Mouse (Mus musculus) embryonic facial prominence, embryonic 12.5 days (tissue): ENCODE data around the gene Spns1. TPM values are rescaled to one million over a fixed set of nuclear protein-coding genes. Genes with fewer than 3 reads are reported as not detected.
"Not testable (repeated sequence)": the region's sequence is repeated elsewhere in the genome, so short reads cannot be mapped to it uniquely, and the experiment has no call there.

ENCODE experiments used
- ATAC-seq: fragments of 200-750 bp; cut with Nextera tagmentation; 2 replicates; pipeline ENCODE4 v1.8.0; 2017; ENCODE audit not compliant: insufficient number of reproducible peaks, insufficient read depth, low FRiP score, low TSS enrichment
- H3K27ac ChIP-seq: fragments of 300-500 bp; sonication (generic); 2 replicates; pipeline ENCODE4 v1.5.1; 2016; ENCODE audit warnings: mild to moderate bottlenecking
- H3K27me3 ChIP-seq: fragments of 300-500 bp; sonication (generic); 2 replicates; pipeline ENCODE4 v1.6.1; 2016; ENCODE audit warnings: mild to moderate bottlenecking, moderate library complexity
- H3K36me3 ChIP-seq: fragments of 300-500 bp; sonication (generic); 2 replicates; pipeline ENCODE4 v1.6.1; 2016; ENCODE audit warnings: mild to moderate bottlenecking
- H3K4me1 ChIP-seq: fragments of 300-500 bp; sonication (generic); 2 replicates; pipeline ENCODE4 v1.6.1; 2016
- H3K4me2 ChIP-seq: fragments of 300-500 bp; sonication (generic); replicated peaks from 2 replicates; pipeline ENCODE4 v1.6.1; 2016; ENCODE audit warnings: mild to moderate bottlenecking, moderate library complexity
- H3K4me3 ChIP-seq: fragments of 300-500 bp; sonication (generic); 2 replicates; pipeline ENCODE4 v1.5.1; 2016; ENCODE audit warnings: mild to moderate bottlenecking
- H3K9ac ChIP-seq: fragments of 300-500 bp; sonication (generic); 2 replicates; pipeline ENCODE4 v1.6.1; 2016; ENCODE audit warnings: mild to moderate bottlenecking, moderate library complexity
- H3K9me3 ChIP-seq: fragments of 300-500 bp; sonication (generic); 2 replicates; pipeline ENCODE4 v1.6.1; 2016; ENCODE audit warnings: mild to moderate bottlenecking, moderate library complexity
- WGBS: fragments of 180-500 bp; shearing (Covaris S2); methylation state at CpG from one replicate; pipeline ENCODE4 v1.1.7; 2016; 5-methylcytosine and 5-hydroxymethylcytosine counted together
- microRNA-seq: library from miRNA; unstranded; fragments of <30 nt; microRNA quantifications from one replicate; pipeline ENCODE4, GENCODE M21; 2017
- polyA plus RNA-seq: library from polyadenylated mRNA; unstranded; fragments of >200 nt; fragmentation: Nextera tagmentation; extraction: Ambion mirVana; gene quantifications from 2 replicates; pipeline ENCODE4 v1.2.1, GENCODE M21; 2016

Gene Spns1
- polyA plus RNA-seq, 1 experiment from 2014 or later, result 64.9 TPM

- no peak overlapping the region for H3K4me3 ChIP-seq
Measured at GRCm38 (mm10) chr7:126329907-126330645, 47.2 kb downstream of the Spns1 start.

DNA sequence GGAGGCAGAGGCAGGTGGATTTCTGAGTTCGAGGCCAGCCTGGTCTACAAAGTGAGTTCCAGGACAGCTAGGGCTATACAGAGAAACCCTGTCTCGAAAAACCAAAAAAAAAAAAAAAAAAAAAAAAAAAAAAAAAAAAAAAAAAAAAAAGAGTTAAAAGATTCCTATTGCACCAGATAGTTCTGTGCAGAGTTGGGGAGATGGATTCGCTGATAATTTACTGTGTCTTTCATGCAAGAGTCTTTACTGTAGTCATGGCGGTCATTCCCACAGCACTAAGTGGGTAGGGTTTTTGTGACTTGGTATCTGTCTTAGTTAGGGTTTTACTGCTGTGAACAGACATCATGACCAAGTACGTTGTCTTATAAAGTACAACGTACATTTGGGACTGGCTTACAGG, 48.4 kb downstream of the Spns1 start:
- H3K4me2 ChIP-seq, H3K27me3 ChIP-seq, H3K9ac ChIP-seq, H3K4me3 ChIP-seq, ATAC-seq, H3K27ac ChIP-seq, H3K9me3 ChIP-seq, H3K36me3 ChIP-seq, H3K4me1 ChIP-seq: not testable (repeated sequence)
- 86% methylated on average over 5 of the region's 6 CpGs for WGBS

More at GRCm38 (mm10) chr7:126329907-126330645, 47.2 kb downstream of the Spns1 start:
- no peak overlapping the region for H3K4me2 ChIP-seq
- no peaks in the 10 kb centered on the region for H3K9me3 ChIP-seq
- no peak overlapping the region for H3K27ac ChIP-seq
- no peaks in the 10 kb centered on the region for H3K4me1 ChIP-seq
- no peak for ATAC-seq
- WGBS, result 82% methylated on average over 9 of the region's 9 CpGs
- no peaks in the 10 kb centered on the region for H3K36me3 ChIP-seq
- no peak overlapping the region; the same call in 1 of the 2 replicates for H3K9ac ChIP-seq
- no peaks in the 10 kb centered on the region for H3K27me3 ChIP-seq

DNA sequence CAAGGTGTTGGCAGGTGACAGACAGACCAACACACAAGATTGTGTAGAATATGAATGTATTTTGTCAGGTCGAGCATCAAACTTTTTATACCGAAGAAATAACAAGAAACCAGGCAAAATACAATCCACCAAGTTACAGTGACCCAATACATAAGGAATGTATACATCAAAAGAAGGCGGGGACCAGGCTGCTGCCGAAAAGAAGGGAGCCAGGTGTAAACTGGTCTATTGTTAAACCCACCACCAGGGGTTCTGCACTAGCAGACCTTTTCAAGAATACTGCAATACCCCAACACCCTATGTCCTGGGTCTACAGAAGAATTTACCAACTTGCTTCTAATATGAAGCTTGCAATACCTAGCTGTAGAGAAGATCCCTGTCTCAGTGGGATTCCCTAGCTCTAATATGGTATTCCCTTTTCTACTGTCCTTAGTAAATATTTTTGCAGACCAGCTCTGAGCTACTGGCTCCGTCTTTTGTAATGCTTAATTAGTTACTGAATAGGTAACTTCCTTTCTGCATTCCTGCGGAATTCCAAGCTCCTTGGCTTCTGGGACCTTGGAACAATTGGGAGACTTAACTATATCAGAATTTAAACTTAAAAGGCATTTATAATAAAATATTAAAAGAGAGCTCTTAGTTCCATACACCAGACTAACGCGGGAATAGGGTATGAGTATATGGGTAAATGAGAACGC, 51.5 kb downstream of the Spns1 start:
- ATAC-seq, H3K9me3 ChIP-seq, H3K4me1 ChIP-seq, H3K4me3 ChIP-seq, H3K27me3 ChIP-seq, H3K27ac ChIP-seq, H3K4me2 ChIP-seq, H3K9ac ChIP-seq, H3K36me3 ChIP-seq: not testable (repeated sequence)
- WGBS, result 21% methylated on average over 9 of the region's 9 CpGs

DNA sequence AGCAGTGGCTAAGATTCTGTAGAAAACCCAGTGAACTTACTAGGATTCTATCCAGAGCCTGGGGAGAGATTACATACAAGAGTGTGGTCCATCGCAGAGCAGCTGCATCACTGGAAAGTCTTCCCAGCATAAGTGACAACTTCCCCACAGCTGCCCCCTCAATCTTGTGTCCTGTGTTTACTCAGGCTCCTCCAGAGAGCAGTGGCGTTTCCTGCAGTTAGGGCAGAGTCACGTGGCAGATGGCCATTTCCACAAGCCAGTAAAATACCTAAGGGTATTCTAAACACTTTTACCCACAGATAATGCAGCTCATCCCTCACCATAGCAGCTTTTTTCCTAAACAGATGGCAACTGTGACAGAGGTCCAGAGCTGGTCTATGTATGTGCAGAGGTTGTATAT, 52.5 kb downstream of the Spns1 start:
- WGBS, result 26% methylated on average over 3 of the region's 3 CpGs
- H3K9ac ChIP-seq, result no peak overlapping the region
- H3K4me1 ChIP-seq, result no peaks in the 10 kb centered on the region
- no peak overlapping the region for H3K4me2 ChIP-seq
- H3K36me3 ChIP-seq, result no peaks in the 10 kb centered on the region
- H3K27me3 ChIP-seq, result no peaks in the 10 kb centered on the region
- H3K27ac ChIP-seq, result no peak overlapping the region
- no peak overlapping the region for H3K4me3 ChIP-seq
- ATAC-seq, result no peak
- no peaks in the 10 kb centered on the region for H3K9me3 ChIP-seq

DNA sequence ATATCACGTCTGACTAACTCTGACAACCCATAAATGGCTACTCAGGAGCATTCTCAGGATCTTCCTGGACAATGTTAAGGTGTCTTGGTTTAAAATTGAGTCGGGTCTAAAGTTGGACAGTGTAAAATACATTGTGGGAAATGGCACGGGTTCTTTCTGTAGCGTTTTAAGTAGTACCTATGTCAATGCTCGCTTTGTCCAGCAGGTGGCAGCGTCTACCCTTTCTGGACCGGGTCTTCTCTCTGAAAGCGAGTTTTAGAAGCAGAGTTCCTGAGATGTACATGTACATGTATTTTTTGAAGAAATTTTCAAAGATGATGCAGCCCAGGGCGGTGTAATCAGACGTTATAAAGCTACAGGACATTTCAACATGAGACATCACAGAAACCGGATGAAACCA, 53.5 kb downstream of the Spns1 start:
- 5% methylated on average over 11 of the region's 11 CpGs for WGBS
- no peaks in the 10 kb centered on the region for H3K9me3 ChIP-seq
- H3K36me3 ChIP-seq, result no peaks in the 10 kb centered on the region

More for the DNA sequence above, 53.5 kb downstream of the Spns1 start:
- Histone ChIP-seq H3K27ac (no peak overlapping the region), H3K4me2 (no peak overlapping the region), H3K27me3 (no peaks in the 10 kb centered on the region), H3K4me3 (no peak overlapping the region), H3K4me1 (no peaks in the 10 kb centered on the region), H3K9ac (no peak overlapping the region)
- no peak for ATAC-seq

Small RNAs within 50 kb of the gene (microRNA-seq; reads per million reads assigned to microRNA genes)
- not detected for gene Mir7058

Other genes with a start within 250 kb of the Spns1 start
- 73.1 and 78.5 TPM in 2 replicates for gene Xpo6, start 176.9 kb downstream of the Spns1 start, polyA plus RNA-seq
- gene Sbk1, start 104.8 kb downstream of the Spns1 start, polyA plus RNA-seq, result 130 and 138 TPM in 2 replicates
- 2.8 and 3.3 TPM in 2 replicates for gene Lat, start 7.9 kb downstream of the Spns1 start, polyA plus RNA-seq
- 3.1 and 3.2 TPM in 2 replicates for gene Nfatc2ip, start 19.3 kb upstream of the Spns1 start, polyA plus RNA-seq
- not detected in 2 replicates for gene Cd19, start 37.4 kb upstream of the Spns1 start, polyA plus RNA-seq
- gene Rabep2, start 51.3 kb upstream of the Spns1 start, polyA plus RNA-seq, result 35.3 and 36.7 TPM in 2 replicates
- 22.3 and 26.8 TPM in 2 replicates for gene Atp2a1, start 85.7 kb upstream of the Spns1 start, polyA plus RNA-seq
- 60.2 and 62.6 TPM in 2 replicates for gene Sh2b1, start 98.0 kb upstream of the Spns1 start, polyA plus RNA-seq
- gene Tufm, start 109.9 kb upstream of the Spns1 start, polyA plus RNA-seq, result 138 and 141 TPM in 2 replicates
- gene Atxn2l, start 126.0 kb upstream of the Spns1 start, polyA plus RNA-seq, result 62.9 and 64.0 TPM in 2 replicates
- gene Eif3c, start 189.0 kb upstream of the Spns1 start, polyA plus RNA-seq, result 186 and 200 TPM in 2 replicates
- 0.59 and 0.96 TPM in 2 replicates for gene Apobr, start 207.5 kb upstream of the Spns1 start, polyA plus RNA-seq
- 33.3 and 34.4 TPM in 2 replicates for gene Cln3, start 208.4 kb upstream of the Spns1 start, polyA plus RNA-seq
- not detected in 2 replicates for gene Il27, start 217.5 kb upstream of the Spns1 start, polyA plus RNA-seq